Mouse (Mus musculus) midbrain, postnatal 0 days (tissue): ENCODE results near the gene Mgam. TPM values are rescaled to one million over a fixed set of nuclear protein-coding genes. Genes with fewer than 3 reads are reported as not detected.

ENCODE experiments used
- ATAC-seq: fragments of 200-750 bp; cut with Nextera tagmentation; 2 replicates; pipeline ENCODE4 v1.8.0; 2017; ENCODE audit warnings: moderate number of reproducible peaks, mild to moderate bottlenecking, moderate TSS enrichment, moderate library complexity; ENCODE audit not compliant: low FRiP score
- DNase-seq: peaks from one replicate; pipeline ENCODE4 v3.0.0-alpha.2; 2015; ENCODE audit warnings: low spot score
- H3K27ac ChIP-seq: fragments of 300-500 bp; sonication (generic); 2 replicates; pipeline ENCODE4 v1.5.1; 2014; ENCODE audit warnings: low read depth, mild to moderate bottlenecking, low read length, mixed read lengths
- H3K27me3 ChIP-seq: fragments of 300-500 bp; sonication (generic); 2 replicates; pipeline ENCODE4 v1.6.1; 2014; ENCODE audit warnings: low read length, control low read depth, mixed read lengths; ENCODE audit not compliant: insufficient read depth
- H3K36me3 ChIP-seq: fragments of 300-500 bp; sonication (generic); 2 replicates; pipeline ENCODE4 v1.6.1; 2014; ENCODE audit warnings: low read length, control low read depth, mixed read lengths; ENCODE audit not compliant: insufficient read depth
- H3K4me1 ChIP-seq: fragments of 300-500 bp; sonication (generic); 2 replicates; pipeline ENCODE4 v1.6.1; 2014; ENCODE audit warnings: mild to moderate bottlenecking, control low read depth, antibody characterized with exemption, low read length, mixed read lengths; ENCODE audit not compliant: insufficient read depth
- H3K4me2 ChIP-seq: fragments of 300-500 bp; sonication (generic); 2 replicates; pipeline ENCODE4 v1.6.1; 2014; ENCODE audit warnings: low read depth, mild to moderate bottlenecking, low read length, mixed read lengths; ENCODE audit not compliant: poor library complexity, severe bottlenecking
- H3K4me3 ChIP-seq: fragments of 300-500 bp; sonication (generic); 2 replicates; pipeline ENCODE4 v1.5.1; 2014; ENCODE audit warnings: low read depth, mild to moderate bottlenecking, low read length, moderate library complexity
- H3K9ac ChIP-seq: fragments of 300-500 bp; sonication (generic); replicated peaks from 2 replicates; pipeline ENCODE4 v1.6.1; 2014; ENCODE audit warnings: mild to moderate bottlenecking, low read length, moderate library complexity, mixed read lengths; ENCODE audit not compliant: poor library complexity, severe bottlenecking
- H3K9me3 ChIP-seq: fragments of 300-500 bp; sonication (generic); 2 replicates; pipeline ENCODE4 v1.6.1; 2016; ENCODE audit warnings: low read length, control low read depth
- CTCF ChIP-seq: IDR thresholded peaks from 2 replicates; pipeline ENCODE4 v1.5.1; 2016; ENCODE audit warnings: antibody characterized with exemption, mild to moderate bottlenecking
- WGBS: fragments of 180-500 bp; shearing (Covaris S2); extraction: QIAGEN DNeasy Blood & Tissue Kit; methylation state at CpG from one replicate; pipeline ENCODE4 v1.1.7; 2014; 5-methylcytosine and 5-hydroxymethylcytosine counted together
- polyA plus RNA-seq: library from polyadenylated mRNA; unstranded; fragments of >200 nt; fragmentation: Nextera tagmentation; extraction: Ambion mirVana; gene quantifications from 2 replicates; pipeline ENCODE4 v1.2.1, GENCODE M21; 2015
- total RNA-seq: library from RNA; depleted of rRNA; stranded (reverse); fragments of >200 nt; gene quantifications from 2 replicates; pipeline ENCODE4 v1.2.3, GENCODE M21; 2014; rRNA removed

The Mgam gene
- total and polyA plus RNA-seq, 2 experiments from 2014 or later, result 0.11 to 1.1 TPM

DNA sequence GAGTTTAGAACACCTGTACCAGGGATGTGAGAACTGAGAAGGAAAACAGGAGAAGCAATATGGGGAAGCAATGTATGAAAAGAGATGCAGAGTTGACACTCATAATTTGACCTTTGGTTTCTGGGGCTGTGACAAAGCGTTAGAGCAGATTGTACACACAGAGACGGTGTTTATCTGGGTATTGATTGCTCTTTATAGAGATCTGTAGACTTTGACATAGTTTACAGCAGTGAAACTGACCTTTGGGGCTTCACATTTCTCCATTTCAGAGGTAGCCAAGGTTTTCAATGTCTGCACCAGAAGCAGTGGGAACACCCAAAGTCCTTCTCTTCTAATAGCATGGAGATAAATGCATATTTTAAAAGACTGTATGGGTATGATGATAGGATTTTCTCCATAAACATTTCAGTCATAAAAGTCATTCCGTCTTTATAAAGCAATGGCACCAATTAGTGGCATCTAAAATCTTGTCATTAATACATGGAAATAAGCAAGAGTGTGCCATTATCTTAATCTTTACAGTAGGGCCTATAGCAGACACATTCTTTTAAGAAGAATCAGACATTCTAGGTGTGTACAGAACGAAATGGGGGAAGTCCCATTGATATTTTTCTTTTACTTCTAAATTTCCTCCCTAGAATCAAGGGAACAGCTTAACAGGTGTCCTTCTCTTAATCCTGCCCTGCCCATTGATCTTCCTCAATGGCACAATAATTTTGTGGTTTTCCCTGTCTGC is 166.6 kb downstream of the Mgam start:
- Histone ChIP-seq H3K4me2 (no peak overlapping the region), H3K27ac (no peak overlapping the region), H3K36me3 (no peaks in the 10 kb centered on the region), H3K27me3 (no peaks in the 10 kb centered on the region), H3K4me1 (no peaks in the 10 kb centered on the region), H3K9ac (no peak overlapping the region), H3K4me3 (no peak overlapping the region), H3K9me3 (no peaks in the 10 kb centered on the region)
- TF ChIP-seq CTCF, result no peak
- DNase-seq (no peak), ATAC-seq (no peak)
- 78% methylated on average over 4 of the region's 4 CpGs for WGBS

DNA sequence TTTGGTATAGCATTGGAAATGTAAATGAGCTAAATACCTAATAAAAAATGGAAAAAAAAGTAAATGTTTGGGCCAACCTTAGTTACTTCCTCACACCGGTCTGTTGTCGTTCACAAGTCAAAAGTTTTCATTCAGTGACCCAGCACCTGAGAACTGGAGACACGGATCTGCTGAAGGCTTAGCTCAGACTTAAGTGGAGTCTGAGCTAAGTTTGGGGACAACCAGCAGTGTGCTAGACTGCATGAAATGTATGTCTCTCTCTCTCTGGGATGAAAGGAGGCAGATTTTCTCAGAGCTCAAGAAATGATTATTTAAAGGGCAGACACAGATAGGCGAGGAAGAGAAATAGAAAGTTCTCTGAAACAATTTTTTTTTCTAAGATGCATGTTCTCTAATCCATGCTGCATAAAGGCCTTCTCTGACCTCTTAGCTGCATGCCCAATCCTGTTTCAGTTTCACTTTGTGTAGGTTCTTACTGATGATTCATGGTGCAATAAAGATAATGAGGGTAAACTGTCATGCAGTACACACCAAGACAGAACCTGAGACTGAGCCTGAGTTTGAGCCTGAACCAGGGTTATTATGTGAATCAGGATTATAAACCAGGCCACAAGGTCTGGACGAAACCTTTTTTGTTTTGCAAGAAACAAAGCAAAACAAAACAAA is 189.7 kb downstream of the Mgam start:
- Histone ChIP-seq H3K9me3 (no peaks in the 10 kb centered on the region), H3K27me3 (no peaks in the 10 kb centered on the region), H3K4me2 (no peak overlapping the region), H3K4me3 (no peak overlapping the region), H3K9ac (no peak overlapping the region), H3K36me3 (no peaks in the 10 kb centered on the region), H3K4me1 (no peaks in the 10 kb centered on the region), H3K27ac (no peak overlapping the region)
- DNase-seq (no peak), ATAC-seq (no peak)
- WGBS, result 84% methylated on average over 5 of the region's 5 CpGs
- TF ChIP-seq CTCF, result no peak

Other genes starting within 250 kb of the Mgam start
- 20.0 and 23.6 TPM in 2 replicates for gene E330009J07Rik, start 192.7 kb upstream of the Mgam start, total RNA-seq
- gene E330009J07Rik, start 192.7 kb upstream of the Mgam start, polyA plus RNA-seq, result 6.7 and 7.8 TPM in 2 replicates
- 0.16 and 0.38 TPM in 2 replicates for gene Wee2, start 189.7 kb upstream of the Mgam start, total RNA-seq
- gene Wee2, start 189.7 kb upstream of the Mgam start, polyA plus RNA-seq, result 0.14 TPM in 1 of 2 replicates, not detected in the other
- gene Ssbp1, start 157.5 kb upstream of the Mgam start, total RNA-seq, result 14.9 and 18.6 TPM in 2 replicates
- gene Ssbp1, start 157.5 kb upstream of the Mgam start, polyA plus RNA-seq, result 71.7 and 73.7 TPM in 2 replicates
- 0.44 TPM in 1 of 2 replicates, not detected in the other for gene Tas2r137, start 137.6 kb upstream of the Mgam start, total RNA-seq
- gene Tas2r137, start 137.6 kb upstream of the Mgam start, polyA plus RNA-seq, result not detected in 2 replicates
- 0.16 and 0.99 TPM in 2 replicates for gene Tas2r108, start 135.3 kb upstream of the Mgam start, total RNA-seq
- not detected in 2 replicates for gene Tas2r108, start 135.3 kb upstream of the Mgam start, polyA plus RNA-seq
- gene Prss37, start 109.3 kb upstream of the Mgam start, total RNA-seq, result not detected in 2 replicates
- gene Prss37, start 109.3 kb upstream of the Mgam start, polyA plus RNA-seq, result not detected in 2 replicates
- gene Olfr461, start 73.8 kb upstream of the Mgam start, total RNA-seq, result not detected in 2 replicates
- gene Olfr461, start 73.8 kb upstream of the Mgam start, polyA plus RNA-seq, result 0.29 TPM in 1 of 2 replicates, not detected in the other
- 0.05 TPM in 1 of 2 replicates, not detected in the other for gene Olfr460, start 59.3 kb upstream of the Mgam start, total RNA-seq
- gene Olfr460, start 59.3 kb upstream of the Mgam start, polyA plus RNA-seq, result not detected in 2 replicates
- 2.1 TPM in 1 of 2 replicates, not detected in the other for gene Clec5a, start 43.0 kb upstream of the Mgam start, total RNA-seq
- 0.52 and 0.79 TPM in 2 replicates for gene Clec5a, start 43.0 kb upstream of the Mgam start, polyA plus RNA-seq
- gene Tas2r138, start 15.5 kb upstream of the Mgam start, total RNA-seq, result not detected in 2 replicates
- not detected in 2 replicates for gene Tas2r138, start 15.5 kb upstream of the Mgam start, polyA plus RNA-seq